Mouse (Mus musculus): Measurements from ENCODE around the gene Six4. TPM values are rescaled to one million over a fixed set of nuclear protein-coding genes. Genes with fewer than 3 reads are reported as not detected.
"Not testable (repeated sequence)": the region's sequence is repeated elsewhere in the genome, so short reads cannot be mapped to it uniquely, and the experiment has no call there.

Gene Six4
- 2.7 TPM for polyA plus RNA-seq (2021)

DNA sequence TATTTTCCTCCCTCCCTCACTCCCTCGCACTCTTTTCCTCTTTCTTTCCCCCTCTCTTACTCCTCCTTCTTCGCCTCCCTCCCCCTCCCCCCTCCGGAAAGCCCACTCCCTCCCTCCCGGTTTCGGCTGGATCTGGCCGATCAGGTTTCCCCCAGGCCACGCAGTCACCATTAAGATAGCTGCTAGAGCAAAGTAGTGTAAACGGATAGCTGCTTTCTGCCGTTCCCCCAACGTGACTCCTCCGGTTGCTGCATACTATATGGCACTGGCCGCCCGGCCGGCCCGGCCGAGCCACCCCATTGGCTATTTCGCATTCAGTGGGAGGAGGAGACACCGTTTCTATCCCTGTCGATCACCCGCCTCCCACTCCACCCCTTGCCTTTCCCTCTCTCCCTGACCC is at the start of gene Six4:
Six4 (minus strand) TSS at position 261 of the 400 bp plus-strand sequence.
- ChIA-PET CTCF (no interaction called here), POLR2A (interaction anchor here (0.7 to 1.1 kb wide), 2 partner anchors 31 to 59 kb away, joined by 3 read pairs; partner anchors contain the start of gene Six1)
- in situ Hi-C loops (cut with MboI; ENCODE audit: low pct_unique_long_range_greater_than_20kb): loop anchor here (5.0 kb wide), 2 partner anchors 66 to 209 kb away; no protein-coding TSS in a partner anchor
- ATAC-seq (peak; percentile 67), DNase-seq (ENCODE audit: low read depth, low spot score) (no peak)
- TF ChIP-seq CTCF (IDR thresholded peaks at IDR 0.05): no peak
- H3K27me3 ChIP-seq: no peaks in the 10 kb centered on the region

DNA sequence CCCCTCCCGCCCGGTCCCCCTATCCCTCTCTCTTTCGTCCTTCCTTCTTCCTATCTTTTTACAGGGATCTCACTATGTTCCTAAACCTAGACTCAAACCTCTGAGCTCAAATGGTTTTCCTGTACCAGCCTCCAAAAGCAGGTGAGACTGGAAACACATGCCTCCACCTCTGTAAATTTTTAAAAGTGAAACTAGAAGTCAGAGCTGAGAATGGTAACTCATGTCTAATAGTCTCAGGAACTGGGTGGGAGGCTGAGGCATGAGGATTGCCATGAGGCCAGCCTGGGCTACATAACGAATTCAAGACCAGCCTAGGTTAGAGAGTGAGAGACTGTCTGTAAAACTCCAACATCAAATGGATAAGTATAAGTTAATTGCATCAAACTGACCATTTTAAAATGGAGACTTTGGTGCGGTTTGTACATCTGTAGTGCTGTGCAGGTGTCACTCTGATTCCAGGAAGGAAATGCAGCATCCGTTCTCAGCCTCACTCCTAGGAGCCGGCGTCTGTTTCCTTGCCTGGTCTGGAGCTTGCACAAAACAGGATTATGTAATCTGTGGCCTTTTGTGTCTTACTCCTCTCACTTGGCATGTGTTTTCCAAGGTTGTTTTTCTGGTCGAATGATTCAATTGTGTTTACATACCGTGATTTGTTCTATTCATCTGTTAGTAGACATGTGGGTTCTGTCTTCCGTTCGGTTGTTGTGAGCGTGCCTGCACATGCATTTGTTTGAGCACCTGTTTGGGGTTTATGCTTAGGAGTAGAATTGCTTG is 49.3 kb upstream of the Six4 start:
- DNase-seq (ENCODE audit: low read depth, low spot score) (no peak), ATAC-seq (no peak)
- CTCF ChIA-PET: interaction anchor here (1.1 kb wide), 1 partner anchor 15 kb away, joined by 3 read pairs; no protein-coding TSS in a partner anchor
- no peak for TF ChIP-seq CTCF (IDR thresholded peaks at IDR 0.05)
- no peaks in the 10 kb centered on the region for H3K27me3 ChIP-seq
- in situ Hi-C loops (cut with MboI; ENCODE audit: low pct_unique_long_range_greater_than_20kb): no loop called here
- POLR2A ChIA-PET: interaction anchor here (0.7 kb wide), 1 partner anchor 14 kb away, joined by 3 read pairs; no protein-coding TSS in a partner anchor

DNA sequence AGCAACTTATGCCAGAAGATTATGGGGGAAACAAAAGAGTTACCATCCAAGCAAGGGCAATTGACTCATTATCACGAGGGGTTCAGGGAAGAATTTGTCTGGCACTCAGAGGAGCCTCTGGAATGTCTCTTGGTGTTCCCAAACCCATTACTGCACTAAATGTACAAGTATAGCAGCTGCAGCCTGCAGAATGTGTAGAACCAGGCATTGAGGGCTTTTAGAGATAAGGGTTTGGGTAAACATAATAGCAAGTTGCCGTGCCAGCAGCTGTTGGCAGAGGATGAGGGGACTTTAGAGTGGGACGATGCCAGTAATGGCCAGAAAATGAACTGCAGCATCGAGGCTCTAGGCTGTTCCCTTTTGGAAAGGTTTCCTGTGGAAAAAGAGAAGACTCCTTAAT is 47.1 kb upstream of the Six4 start:
- POLR2A ChIA-PET: no interaction called here
- CTCF ChIA-PET: no interaction called here
- ATAC-seq (no peak), DNase-seq (ENCODE audit: low read depth, low spot score) (no peak)
- TF ChIP-seq CTCF (IDR thresholded peaks at IDR 0.05): no peak
- in situ Hi-C loops (cut with MboI; ENCODE audit: low pct_unique_long_range_greater_than_20kb): no loop called here
- H3K27me3 ChIP-seq: no peaks in the 10 kb centered on the region

DNA sequence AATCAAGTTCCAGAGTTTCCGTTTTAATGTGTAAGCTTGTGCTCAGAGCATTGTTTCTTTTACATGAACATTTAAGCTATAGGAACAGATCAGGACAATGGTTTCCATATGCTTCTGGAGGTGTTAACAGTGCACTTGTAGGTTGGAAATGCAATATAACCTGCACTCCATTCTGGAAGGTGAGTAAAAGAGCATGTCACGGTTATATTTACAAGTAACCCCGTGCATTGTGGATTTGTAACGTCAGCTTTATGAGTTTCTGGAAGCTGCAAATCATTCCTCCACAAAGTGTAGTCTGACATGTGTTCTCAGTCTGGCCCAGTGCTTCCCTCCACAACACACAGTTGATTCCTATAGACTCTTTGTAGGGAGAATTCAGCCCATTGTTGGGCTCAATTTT is 40.9 kb upstream of the Six4 start:
- CTCF ChIA-PET: no interaction called here
- POLR2A ChIA-PET: interaction anchor here (0.6 to 1.0 kb wide), 3 partner anchors 30 to 456 kb away, joined by 3 to 6 read pairs (median 3); partner anchors contain the start of gene Mnat1
- in situ Hi-C loops (cut with MboI; ENCODE audit: low pct_unique_long_range_greater_than_20kb): no loop called here
- H3K27me3 ChIP-seq: no peaks in the 10 kb centered on the region
- TF ChIP-seq CTCF (IDR thresholded peaks at IDR 0.05): no peak
- no peak for DNase-seq (ENCODE audit: low read depth, low spot score)
- ATAC-seq: no peak

DNA sequence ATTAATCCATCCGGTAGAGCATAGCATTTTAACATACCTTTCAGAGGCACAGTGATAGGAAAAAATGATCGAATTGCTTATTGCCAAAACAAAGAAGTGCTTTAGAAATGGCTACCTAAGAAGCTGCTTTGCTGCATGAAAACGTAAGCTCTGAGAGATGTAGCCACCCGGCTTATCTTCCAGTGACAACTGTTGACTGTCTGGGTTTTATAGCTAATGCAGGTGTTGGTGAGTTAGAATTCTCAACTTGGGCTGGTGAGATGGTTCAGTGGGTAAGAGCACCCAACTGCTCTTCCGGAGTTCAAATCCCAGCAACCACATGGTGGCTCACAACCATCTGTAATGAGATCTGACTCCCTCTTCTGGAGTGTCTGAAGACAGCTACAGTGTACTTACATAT is 37.8 kb upstream of the Six4 start:
- in situ Hi-C loops (cut with MboI; ENCODE audit: low pct_unique_long_range_greater_than_20kb); DNase-seq (ENCODE audit: low read depth, low spot score); ATAC-seq; H3K27me3 ChIP-seq; CTCF ChIA-PET: not testable (repeated sequence)
- POLR2A ChIA-PET: interaction anchor here (0.6 to 0.7 kb wide), 2 partner anchors 68 to 97 kb away, joined by 4 read pairs; partner anchors contain the start of gene Six1

DNA sequence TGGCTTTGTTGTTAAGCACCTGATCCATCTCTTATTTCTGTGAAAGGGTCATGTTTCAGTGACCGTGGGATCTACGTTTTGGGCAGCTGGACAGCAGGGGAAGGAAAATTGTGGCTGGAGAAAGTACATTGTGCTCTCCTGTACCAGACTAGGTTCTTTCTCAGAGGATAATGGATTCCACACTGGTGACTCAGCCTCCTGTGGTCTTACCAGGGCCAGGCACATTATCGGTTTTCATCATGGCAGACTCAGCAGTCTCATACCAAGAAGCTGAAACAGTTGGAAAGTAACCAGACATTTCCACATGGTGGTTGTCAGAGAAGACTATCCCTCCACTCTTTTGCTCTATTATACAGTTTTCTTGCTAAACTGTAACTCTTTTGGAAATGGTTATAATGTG is 34.0 kb upstream of the Six4 start:
- CTCF ChIA-PET: no interaction called here
- no peaks in the 10 kb centered on the region for H3K27me3 ChIP-seq
- in situ Hi-C loops (cut with MboI; ENCODE audit: low pct_unique_long_range_greater_than_20kb): no loop called here
- POLR2A ChIA-PET: no interaction called here
- ATAC-seq (peak; percentile 97), DNase-seq (ENCODE audit: low read depth, low spot score) (peak; percentile 87)
- no peak for TF ChIP-seq CTCF (IDR thresholded peaks at IDR 0.05)

DNA sequence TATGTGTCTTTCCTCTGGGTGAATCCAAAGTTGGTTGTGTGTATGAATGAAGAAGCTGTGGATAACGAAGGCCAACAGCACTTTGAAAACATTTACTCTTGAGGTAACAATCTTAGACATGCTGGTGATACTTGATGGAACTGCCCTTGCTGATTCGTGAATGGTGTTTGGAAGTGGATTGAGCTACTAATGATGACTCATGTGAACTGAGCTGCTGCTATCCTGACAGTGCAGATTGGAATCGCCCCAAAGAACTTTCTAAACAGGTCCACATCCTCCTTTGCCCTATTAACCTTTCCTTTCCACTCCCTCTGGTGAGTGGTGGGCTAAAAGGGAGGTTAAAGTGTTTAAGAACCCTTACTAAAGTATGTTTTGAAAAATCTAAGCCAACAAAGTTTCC is 27.5 kb upstream of the Six4 start:
- no peak for ATAC-seq
- in situ Hi-C loops (cut with MboI; ENCODE audit: low pct_unique_long_range_greater_than_20kb): no loop called here

DNA sequence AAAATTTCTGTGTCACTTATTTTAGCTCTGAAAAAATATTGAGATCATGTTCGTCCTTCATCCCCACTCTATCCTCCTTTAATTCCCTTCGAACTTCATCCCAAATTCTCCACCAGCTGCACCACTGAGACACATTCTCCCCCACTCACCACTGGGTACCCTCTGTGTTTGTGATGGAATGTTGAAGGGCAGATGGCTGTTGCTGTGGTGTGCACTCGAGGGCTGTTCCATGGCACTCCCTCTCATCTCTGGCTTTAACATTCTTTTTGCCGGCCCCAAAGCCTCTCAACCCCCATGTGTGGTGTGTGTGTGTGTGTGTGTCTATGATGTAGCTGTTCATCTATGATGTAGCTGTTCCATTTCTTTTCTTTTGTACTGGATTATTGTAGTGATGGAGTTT is 12.0 kb upstream of the Six4 start:
- no peak for ATAC-seq
- in situ Hi-C loops (cut with MboI; ENCODE audit: low pct_unique_long_range_greater_than_20kb): no loop called here
- POLR2A ChIA-PET: no interaction called here

More for the DNA sequence above, 27.5 kb upstream of the Six4 start:
- DNase-seq (ENCODE audit: low read depth, low spot score): no peak
- POLR2A ChIA-PET: interaction anchor here (0.6 kb wide), 1 partner anchor 47 kb away, joined by 3 read pairs; no protein-coding TSS in a partner anchor
- CTCF ChIA-PET: no interaction called here
- TF ChIP-seq CTCF (IDR thresholded peaks at IDR 0.05): no peak
- H3K27me3 ChIP-seq: no peaks in the 10 kb centered on the region

DNA sequence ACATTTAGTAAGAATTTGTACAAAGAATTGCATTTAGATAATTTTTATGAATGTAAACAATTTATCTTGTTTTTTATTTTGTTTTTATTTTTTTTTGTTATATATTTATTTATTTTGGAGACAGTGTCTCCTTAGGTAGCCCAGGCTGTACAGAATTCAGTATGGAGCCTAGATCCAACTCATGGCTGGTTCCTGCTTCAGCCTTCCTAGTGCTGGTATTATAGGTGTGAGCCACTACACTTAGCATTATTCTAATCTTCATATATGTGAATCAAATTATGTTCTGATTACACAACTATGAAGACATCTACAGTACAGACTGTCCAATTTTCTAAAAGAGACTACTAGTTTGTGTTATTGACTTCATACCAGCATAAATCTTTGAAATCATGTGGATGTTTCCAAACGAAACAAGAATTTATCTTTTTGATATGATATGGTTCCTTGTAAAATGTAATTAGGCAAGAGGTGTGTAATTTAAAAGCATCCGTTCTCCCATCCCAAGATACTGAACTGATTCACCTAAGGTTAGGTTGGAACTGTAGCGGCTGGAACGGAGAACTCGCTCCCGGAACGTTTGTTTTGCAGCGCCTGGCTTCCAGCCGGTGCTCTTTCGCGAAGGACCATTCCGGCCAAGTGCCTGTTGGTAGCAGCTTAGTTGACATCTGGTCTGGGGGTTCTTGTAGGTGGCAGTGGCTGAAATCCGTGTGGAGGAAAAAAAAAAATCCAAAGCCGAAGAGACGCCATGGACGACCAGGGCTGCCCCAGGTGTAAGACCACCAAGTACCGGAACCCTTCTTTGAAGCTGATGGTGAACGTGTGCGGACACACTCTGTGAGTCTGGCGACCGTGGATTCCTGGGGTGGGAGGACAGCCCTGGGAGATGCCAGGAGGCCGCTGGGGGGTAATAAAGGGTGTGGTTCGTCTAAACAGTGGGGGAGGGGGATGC is 10.1 kb upstream of the Six4 start, which contains the start of gene Mnat1:
Mnat1 (plus strand) TSS at position 625 of the 949 bp plus-strand sequence.
- no peaks in the 10 kb centered on the region for H3K27me3 ChIP-seq
- in situ Hi-C loops (cut with MboI; ENCODE audit: low pct_unique_long_range_greater_than_20kb): no loop called here
- no peak for DNase-seq (ENCODE audit: low read depth, low spot score)
- peak; percentile 78 for ATAC-seq
- POLR2A ChIA-PET: interaction anchor here (0.9 kb wide), 1 partner anchor 31 kb away, joined by 3 read pairs; no protein-coding TSS in a partner anchor
- TF ChIP-seq CTCF (IDR thresholded peaks at IDR 0.05): no peak
- CTCF ChIA-PET: interaction anchor here (1.3 kb wide), 1 partner anchor 66 kb away, joined by 3 read pairs; no protein-coding TSS in a partner anchor

More for the DNA sequence above, 12.0 kb upstream of the Six4 start:
- TF ChIP-seq CTCF (IDR thresholded peaks at IDR 0.05): no peak
- DNase-seq (ENCODE audit: low read depth, low spot score): no peak
- H3K27me3 ChIP-seq: no peaks in the 10 kb centered on the region
- CTCF ChIA-PET: interaction anchor here (1.3 kb wide), 1 partner anchor 64 kb away, joined by 3 read pairs; no protein-coding TSS in a partner anchor
